Mouse (Mus musculus) cortical plate, adult 2 months (tissue): ENCODE results near the gene Tlr6. TPM values are rescaled to one million over a fixed set of nuclear protein-coding genes. Genes with fewer than 3 reads are reported as not detected.

ENCODE experiments used
- H3K27ac ChIP-seq: fragments of 200-500 bp; 2 replicates; pipeline ENCODE4 v1.5.1; 2012; ENCODE audit warnings: low read length, control low read depth, inconsistent platforms; ENCODE audit not compliant: insufficient read depth
- H3K4me1 ChIP-seq: fragments of 200-500 bp; 2 replicates; pipeline ENCODE4 v1.6.1; 2011; ENCODE audit warnings: low read length; ENCODE audit not compliant: control insufficient read depth, insufficient read depth
- H3K4me3 ChIP-seq: fragments of 200-500 bp; 2 replicates; pipeline ENCODE4 v1.5.1; 2011; ENCODE audit warnings: mild to moderate bottlenecking, low read length, control low read depth; ENCODE audit not compliant: insufficient read depth
- CTCF ChIP-seq: fragments of 200-500 bp; IDR thresholded peaks from 2 replicates; pipeline ENCODE4 v1.5.1; 2011; ENCODE audit warnings: mild to moderate bottlenecking, control low read depth, low read length; ENCODE audit not compliant: insufficient read depth; ENCODE audit errors: extremely low read depth
- POLR2A ChIP-seq: fragments of 200-500 bp; IDR thresholded peaks from 2 replicates; pipeline ENCODE4 v1.6.1; 2011; ENCODE audit warnings: mild to moderate bottlenecking, low read length, control low read depth; ENCODE audit not compliant: insufficient read depth; ENCODE audit errors: extremely low read depth
- polyA plus RNA-seq: library from polyadenylated mRNA; depleted of rRNA; stranded (reverse); fragments of >200 nt; gene quantifications from 2 replicates; pipeline ENCODE4 v1.2.3, GENCODE M21; 2012; rRNA removed

The Tlr6 gene
- polyA plus RNA-seq, 1 experiment, result 1.1 TPM

GRCm38 (mm10) chr5:64932775-64933174 lies 27.1 kb downstream of the Tlr6 start:
- H3K4me1 ChIP-seq, result no peaks in the 10 kb centered on the region
- no peak overlapping the region for H3K4me3 ChIP-seq
- no peak for TF ChIP-seq POLR2A
- no peak for TF ChIP-seq CTCF
- H3K27ac ChIP-seq, result no peak overlapping the region

GRCm38 (mm10) chr5:64932215-64932614 lies 27.7 kb downstream of the Tlr6 start:
- Histone ChIP-seq H3K27ac (no peak overlapping the region), H3K4me3 (no peak overlapping the region), H3K4me1 (no peaks in the 10 kb centered on the region)
- TF ChIP-seq POLR2A (no peak), CTCF (no peak)

- no peak for TF ChIP-seq CTCF
- Histone ChIP-seq H3K4me3 (no peak overlapping the region), H3K27ac (no peak overlapping the region), H3K4me1 (no peaks in the 10 kb centered on the region)
Observed at GRCm38 (mm10) chr5:64922891-64923381, 37.0 kb downstream of the Tlr6 start.

- Histone ChIP-seq H3K4me1 (no peaks in the 10 kb centered on the region), H3K4me3 (no peak overlapping the region), H3K27ac (no peak overlapping the region)
- TF ChIP-seq CTCF (no peak), POLR2A (no peak)
Observed at GRCm38 (mm10) chr5:64918616-64919597, 41.0 kb downstream of the Tlr6 start.

- TF ChIP-seq CTCF (no peak), POLR2A (no peak)
- Histone ChIP-seq H3K4me3 (no peak overlapping the region), H3K4me1 (no peaks in the 10 kb centered on the region), H3K27ac (no peak overlapping the region)
Observed at GRCm38 (mm10) chr5:64917721-64918120, 42.2 kb downstream of the Tlr6 start.

- Histone ChIP-seq H3K4me1 (no peaks in the 10 kb centered on the region), H3K4me3 (no peak overlapping the region), H3K27ac (no peak overlapping the region)
- no peak for TF ChIP-seq CTCF
- TF ChIP-seq POLR2A, result no peak
Observed at GRCm38 (mm10) chr5:64917161-64917560, 42.7 kb downstream of the Tlr6 start.

GRCm38 (mm10) chr5:64908585-64909284 lies 51.2 kb downstream of the Tlr6 start:
- no peak for TF ChIP-seq CTCF
- no peaks in the 10 kb centered on the region for H3K4me1 ChIP-seq
- no peak overlapping the region for H3K4me3 ChIP-seq
- H3K27ac ChIP-seq, result no peak overlapping the region

GRCm38 (mm10) chr5:64907906-64908305 lies 52.0 kb downstream of the Tlr6 start:
- Histone ChIP-seq H3K27ac (no peak overlapping the region), H3K4me1 (no peaks in the 10 kb centered on the region), H3K4me3 (no peak overlapping the region)
- no peak for TF ChIP-seq CTCF
- no peak for TF ChIP-seq POLR2A

GRCm38 (mm10) chr5:64905516-64906271 lies 54.2 kb downstream of the Tlr6 start:
- TF ChIP-seq CTCF (no peak), POLR2A (no peak)
- Histone ChIP-seq H3K4me1 (no peaks in the 10 kb centered on the region), H3K4me3 (no peak overlapping the region)

More at GRCm38 (mm10) chr5:64905516-64906271, 54.2 kb downstream of the Tlr6 start:
- no peak overlapping the region for H3K27ac ChIP-seq

Other genes with a start within 250 kb of the Tlr6 start
- 18.7 TPM in 2 replicates for gene Klf3, start 156.7 kb downstream of the Tlr6 start, polyA plus RNA-seq
- 0.63 and 1.0 TPM in 2 replicates for gene Tlr1, start 26.5 kb downstream of the Tlr6 start, polyA plus RNA-seq
- gene Fam114a1, start 10.0 kb upstream of the Tlr6 start, polyA plus RNA-seq, result 7.4 and 8.1 TPM in 2 replicates
- gene Tmem156, start 132.0 kb upstream of the Tlr6 start, polyA plus RNA-seq, result 0.23 and 0.38 TPM in 2 replicates
- gene Klhl5, start 147.4 kb upstream of the Tlr6 start, polyA plus RNA-seq, result 46.9 and 49.1 TPM in 2 replicates
- 18.9 and 20.2 TPM in 2 replicates for gene Wdr19, start 239.6 kb upstream of the Tlr6 start, polyA plus RNA-seq